Mouse (Mus musculus): ENCODE measurements at regions not wholly inside any gene's neighbourhood (a gene's known extent, or its start where the extent isn't known, plus 50 kb on each side); places are given as distances from the start of the nearest gene placed in this dataset.
A peak's percentile ranks its signal among the peaks of the same experiment; 100 is the strongest.

DNA sequence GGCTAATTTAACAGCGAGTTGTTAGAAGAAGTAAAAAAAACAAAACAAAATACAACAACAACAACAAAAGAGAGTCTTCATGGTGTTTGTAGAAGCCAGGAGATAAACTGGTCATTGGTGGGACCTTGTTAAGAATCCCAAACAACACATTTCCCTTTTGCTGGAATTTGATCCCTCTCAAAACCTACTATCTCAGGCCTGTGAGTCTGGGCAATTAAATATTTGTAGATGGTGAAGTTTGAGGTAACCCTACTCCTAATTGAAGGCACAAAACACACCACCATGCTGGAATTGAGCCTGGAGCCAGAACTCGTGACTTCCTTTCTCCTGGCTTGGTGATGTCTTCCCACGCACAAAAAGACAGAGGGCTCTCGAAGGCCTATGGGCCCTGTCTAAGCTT, 65.4 kb upstream of the Akt3 start:
- no peak for DNase-seq

GRCm38 (mm10) chr1:177322745-177323299, 64.8 kb upstream of the Akt3 start:
- peak; percentile 37 for DNase-seq

DNA sequence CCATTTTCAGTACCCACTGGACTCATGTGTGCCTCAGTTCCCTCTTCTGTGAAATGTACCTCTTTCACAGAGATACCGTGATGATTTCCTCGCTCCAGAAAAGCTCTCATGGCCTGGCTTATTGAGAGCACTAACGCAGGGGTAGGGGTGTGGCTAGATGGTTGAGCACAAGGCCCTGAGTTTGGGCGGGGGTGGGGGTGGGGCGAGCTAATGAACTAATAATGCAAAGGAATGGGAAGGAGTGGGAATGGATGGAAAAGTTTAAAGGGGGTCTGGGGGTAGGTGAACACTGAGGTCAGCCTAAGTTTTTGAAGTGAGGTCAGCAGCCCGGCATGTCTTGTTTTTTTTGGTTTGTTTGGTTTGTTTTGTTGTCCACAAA, 64.3 kb upstream of the Akt3 start:
- no peak for DNase-seq

GRCm38 (mm10) chr1:177321655-177322306, 63.8 kb upstream of the Akt3 start:
- no peak for DNase-seq

DNA sequence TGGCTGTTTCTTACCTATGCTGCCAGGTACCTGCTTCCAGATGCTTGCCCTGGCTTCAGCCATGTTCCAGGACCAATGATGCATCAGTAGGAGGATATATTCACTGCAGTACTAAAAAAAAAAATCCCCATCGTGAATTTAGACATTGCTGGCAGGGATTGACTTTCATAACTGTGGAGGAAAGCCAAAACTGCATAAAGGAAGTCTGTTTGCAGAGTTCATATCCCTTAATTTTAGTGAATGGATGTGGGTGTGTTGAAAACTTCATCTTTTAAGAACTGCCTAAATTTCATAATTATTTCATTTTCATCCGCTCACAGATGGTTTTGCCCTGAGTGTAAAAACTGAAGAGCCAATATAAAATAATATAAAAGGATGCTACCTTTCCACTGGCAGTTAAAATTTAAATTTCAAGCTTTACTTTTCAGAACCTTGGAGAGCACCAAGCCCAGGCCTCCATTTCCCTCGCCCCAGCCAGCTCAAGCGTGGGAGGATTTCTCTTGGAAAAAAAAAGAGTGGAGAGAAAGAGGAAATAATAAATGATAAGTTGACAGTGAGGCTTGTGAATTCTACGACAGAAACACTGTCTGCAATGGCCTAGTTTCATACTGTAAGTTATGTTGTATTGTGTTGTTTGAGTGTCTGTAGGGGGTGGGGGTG, 50.3 kb upstream of the Akt3 start:
- no peak for DNase-seq
